Mouse (Mus musculus): ENCODE results near the gene Atp1b3. TPM values are rescaled to one million over a fixed set of nuclear protein-coding genes. Genes with fewer than 3 reads are reported as not detected.

Atp1b3 gene
- total RNA-seq, 2 experiments from 2014 or later, result 180 to 200 TPM

Other genes starting within 250 kb of the Atp1b3 start
- 1 to 10 TPM; 8.0 to 8.3 TPM for gene Gk5, start 245.1 kb downstream of the Atp1b3 start, total RNA-seq (2021)
- gene Tfdp2, start 168.2 kb downstream of the Atp1b3 start, total RNA-seq (2021), result 10 to 100 TPM; 71.3 to 80.1 TPM
- 10 to 100 TPM; 74.9 to 79.7 TPM for gene Rnf7, start 114.2 kb upstream of the Atp1b3 start, total RNA-seq (2021)
- gene Gm28729, start 160.8 kb upstream of the Atp1b3 start, total RNA-seq (2021), result not detected

Measured in adrenal gland, postnatal 36 days (tissue).